ENCODE assay signal across 23 mouse cellular contexts in the genomic region with DNA sequence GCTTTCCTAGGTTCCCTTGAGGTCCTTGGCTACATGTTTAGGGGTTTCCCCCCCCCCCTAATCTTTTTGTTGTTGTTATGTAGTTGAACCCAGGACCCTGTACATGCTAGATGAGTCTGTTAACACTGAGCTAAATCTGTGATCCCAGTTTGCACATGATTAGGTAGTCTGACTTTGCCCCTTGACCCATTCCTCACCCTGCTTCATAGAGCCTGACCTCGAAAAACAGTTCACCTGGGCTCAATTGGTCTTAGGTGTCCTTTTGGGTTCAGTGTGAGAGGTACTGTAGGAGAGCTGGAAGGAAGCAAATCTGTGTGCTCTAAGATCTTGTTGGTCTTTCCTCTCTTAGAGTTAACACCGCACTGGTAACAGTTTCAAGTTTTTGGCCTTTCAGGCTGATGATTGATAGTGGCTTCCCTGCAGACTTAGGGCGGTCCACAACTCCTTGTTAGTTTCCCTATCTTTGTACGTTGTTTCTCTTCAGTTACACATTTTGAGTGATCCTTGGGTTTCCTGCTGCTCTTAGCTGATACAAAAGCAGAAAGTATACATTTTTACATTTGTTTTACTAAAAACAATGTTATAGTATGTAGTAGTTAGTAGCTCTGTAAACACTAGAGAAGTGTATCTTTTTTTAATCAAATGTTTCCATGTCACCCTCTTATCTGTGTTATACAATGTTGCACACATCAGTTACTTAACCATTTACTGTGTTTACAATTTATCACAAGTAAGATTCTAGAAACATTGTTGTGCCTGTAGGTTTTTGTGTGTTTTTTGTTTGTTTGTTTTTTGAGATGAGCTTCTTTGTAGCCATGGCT. TPM values are rescaled to one million over a fixed set of nuclear protein-coding genes. Genes with fewer than 3 reads are reported as not detected.
DNase-seq lines count a peak whose midpoint lies in the region; ATAC-seq and TF ChIP-seq lines count a peak whose summit lies in the region.
"Had no signal": no experiment of that assay in that cellular context is flagged by ENCODE, and none has a peak within 500 bp of the region (broad histone marks: within the 10 kb centered on the region; RNA-seq: fewer than 3 reads in every experiment).

No protein-coding gene starts in this region.

- H3K9me3 ChIP-seq in kidney, embryonic 15.5 days (replicated peaks), result no peaks in the 10 kb centered on the region
- H3K9me3 ChIP-seq in MEL (replicated peaks; ENCODE audit: insufficient read depth, low read length), result no peaks in the 10 kb centered on the region
- no peaks in the 10 kb centered on the region for H3K9me3 ChIP-seq in liver, embryonic 11.5 days (ENCODE audit: control insufficient read depth, low read length)
- H3K9me3 ChIP-seq in liver, postnatal 0 days (ENCODE audit: low read length), result no peaks in the 10 kb centered on the region
- H3K9me3 ChIP-seq in hindbrain, postnatal 0 days (ENCODE audit: low read length), result no peaks in the 10 kb centered on the region
- H3K9me3 ChIP-seq: limb, embryonic 10.5 days; neural tube, embryonic 12.5 days; stomach, embryonic 15.5 days had no signal

- no peak overlapping the region for H3K27ac ChIP-seq in kidney, adult 2 months (ENCODE audit: insufficient read depth, low read depth, low read length)
- H3K27ac ChIP-seq in kidney, embryonic 15.5 days, result no peak overlapping the region
- peak overlapping the region; percentile 85 for H3K27ac ChIP-seq in MEL (ENCODE audit: control insufficient read depth, low read depth, low read length)
- peak overlapping the region; percentile 72 for H3K27ac ChIP-seq in liver, embryonic 11.5 days (ENCODE audit: low read depth, low read length)
- peak overlapping the region; percentile 24; the same call in 1 of the 2 replicates for H3K27ac ChIP-seq in liver, postnatal 0 days (ENCODE audit: low read depth)
- no peak overlapping the region for H3K27ac ChIP-seq in hindbrain, postnatal 0 days
- H3K27ac ChIP-seq: limb, embryonic 10.5 days; neural tube, embryonic 12.5 days; stomach, embryonic 15.5 days had no signal

- no peaks in the 10 kb centered on the region for H3K27me3 ChIP-seq in kidney, adult 2 months (replicated peaks; ENCODE audit: control insufficient read depth, insufficient read depth, low read length)
- no peaks in the 10 kb centered on the region for H3K27me3 ChIP-seq in kidney, embryonic 15.5 days
- H3K27me3 ChIP-seq in MEL (ENCODE audit: control insufficient read depth in 1 of 2, insufficient read depth in 2 of 2, low read length in 2 of 2), result no peaks in the 10 kb centered on the region
- no peaks in the 10 kb centered on the region for H3K27me3 ChIP-seq in liver, embryonic 11.5 days (replicated peaks; ENCODE audit: control insufficient read depth, insufficient read depth, low read length)
- no peaks in the 10 kb centered on the region for H3K27me3 ChIP-seq in liver, postnatal 0 days (ENCODE audit: insufficient read depth, low read length)
- no peaks in the 10 kb centered on the region for H3K27me3 ChIP-seq in hindbrain, postnatal 0 days (ENCODE audit: insufficient read depth, low read length)
- H3K27me3 ChIP-seq: neural tube, embryonic 12.5 days; stomach, embryonic 15.5 days had no signal

- peaks cover 35% of the 10 kb centered on the region for H3K4me1 ChIP-seq in kidney, adult 2 months (ENCODE audit: control insufficient read depth, insufficient read depth, low read length)
- peaks cover 31% of the 10 kb centered on the region for H3K4me1 ChIP-seq in kidney, embryonic 15.5 days
- peaks cover 21 to 32% of the 10 kb centered on the region in 2 experiments for H3K4me1 ChIP-seq in MEL (ENCODE audit: control insufficient read depth in 1 of 2, insufficient read depth in 2 of 2, low read length in 2 of 2)
- H3K4me1 ChIP-seq in liver, embryonic 11.5 days (replicated peaks; ENCODE audit: control insufficient read depth, insufficient read depth, low read length), result peaks cover 45% of the 10 kb centered on the region
- H3K4me1 ChIP-seq in liver, postnatal 0 days (ENCODE audit: insufficient read depth), result peaks cover 38% of the 10 kb centered on the region
- peaks cover 5% of the 10 kb centered on the region; the same call in 1 of the 2 replicates for H3K4me1 ChIP-seq in hindbrain, postnatal 0 days (ENCODE audit: insufficient read depth, low read length)

- H3K4me2 ChIP-seq in kidney, embryonic 15.5 days, result no peak overlapping the region
- H3K4me2 ChIP-seq in liver, embryonic 11.5 days, result no peak overlapping the region; the same call in 1 of the 2 replicates
- H3K4me2 ChIP-seq in liver, postnatal 0 days (ENCODE audit: low read depth, low read length), result no peak overlapping the region
- no peak overlapping the region for H3K4me2 ChIP-seq in hindbrain, postnatal 0 days (ENCODE audit: low read depth, low read length)
- H3K4me2 ChIP-seq: neural tube, embryonic 12.5 days; stomach, embryonic 15.5 days had no signal

- no peaks in the 10 kb centered on the region for H3K36me3 ChIP-seq in kidney, adult 2 months (ENCODE audit: control insufficient read depth, insufficient read depth, low read length)
- no peaks in the 10 kb centered on the region for H3K36me3 ChIP-seq in kidney, embryonic 15.5 days
- peaks cover 0 to 43% of the 10 kb centered on the region in 2 experiments; a peak in 2 of 4 replicates for H3K36me3 ChIP-seq in MEL (ENCODE audit: control insufficient read depth in 1 of 2, insufficient read depth in 2 of 2, low read length in 2 of 2)
- H3K36me3 ChIP-seq in liver, embryonic 11.5 days (ENCODE audit: control insufficient read depth, insufficient read depth, low read length), result no peaks in the 10 kb centered on the region
- no peaks in the 10 kb centered on the region for H3K36me3 ChIP-seq in liver, postnatal 0 days (replicated peaks; ENCODE audit: insufficient read depth, low read length)
- H3K36me3 ChIP-seq in hindbrain, postnatal 0 days (ENCODE audit: insufficient read depth, low read length), result no peaks in the 10 kb centered on the region
- H3K36me3 ChIP-seq: limb, embryonic 10.5 days; neural tube, embryonic 12.5 days; stomach, embryonic 15.5 days had no signal

- TF ChIP-seq CTCF in kidney, adult 2 months (conservative IDR thresholded peaks at IDR 0.05; ENCODE audit: insufficient read depth, insufficient read length, low read depth, low read length), result no peak
- no peak for TF ChIP-seq CTCF in MEL (IDR thresholded peaks at IDR 0.05 in 2 of 3, conservative IDR thresholded peaks at IDR 0.05 in 1 of 3; ENCODE audit: control insufficient read depth in 1 of 3, insufficient read depth in 1 of 3, low read depth in 2 of 3, low read length in 3 of 3, poor library complexity in 1 of 3, severe bottlenecking in 1 of 3)
- TF ChIP-seq CTCF in liver, postnatal 0 days (IDR thresholded peaks at IDR 0.05; ENCODE audit: low read depth), result no peak
- no peak for TF ChIP-seq CTCF in hindbrain, postnatal 0 days (IDR thresholded peaks at IDR 0.05; ENCODE audit: low read depth)

- peak; percentile 56 for DNase-seq in kidney, adult 2 months
- peak; percentile 79 for DNase-seq in MEL (ENCODE audit: low read depth, low spot score)
- DNase-seq in liver, embryonic 11.5 days (ENCODE audit: low spot score), result no peak
- DNase-seq in liver, postnatal 0 days, result no peak
- no peak for DNase-seq in ovary, postnatal 36 days (ENCODE audit: low spot score)
- DNase-seq in hindbrain, postnatal 0 days (ENCODE audit: low spot score), result no peak
- DNase-seq: adrenal gland, postnatal 25 days; cerebellum, postnatal 10 days; forebrain, postnatal 0 days; gastrocnemius, postnatal 25 days; kidney, postnatal 14 days; lung, adult 18-20 months; lung, postnatal 10 days; midbrain, embryonic 14.5 days; retina, postnatal 1 day; right cerebral cortex, postnatal 4 days had no signal

- WGBS in kidney, adult 2 months, result 50% methylated on average over 4 of the region's 4 CpGs
- 50% methylated on average over 4 of the region's 4 CpGs for WGBS in kidney, embryonic 15.5 days
- WGBS in liver, embryonic 11.5 days, result 33% methylated on average over 4 of the region's 4 CpGs
- WGBS in liver, postnatal 0 days (ENCODE audit: insufficient replicate concordance), result 34% methylated on average over 4 of the region's 4 CpGs
- 77% methylated on average over 4 of the region's 4 CpGs for WGBS in hindbrain, postnatal 0 days

- H3K79me2 ChIP-seq in MEL (ENCODE audit: control insufficient read depth, insufficient read depth, low read length, poor library complexity), result peaks cover 8% of the 10 kb centered on the region

- no peak for TF ChIP-seq RAD21 in MEL (IDR thresholded peaks at IDR 0.05; ENCODE audit: low read depth, low read length)

- TF ChIP-seq POLR2A in kidney, adult 2 months (IDR thresholded peaks at IDR 0.05; ENCODE audit: low read depth, low read length), result no peak
- TF ChIP-seq POLR2A in MEL (IDR thresholded peaks at IDR 0.05; ENCODE audit: control insufficient read depth in 1 of 2, insufficient read depth in 1 of 2, low read depth in 1 of 2, low read length in 2 of 2, poor library complexity in 1 of 2), result no peak

- peak; percentile 71 for TF ChIP-seq EP300 in MEL (IDR thresholded peaks at IDR 0.05; ENCODE audit: low read depth in 1 of 2, low read length in 2 of 2)
- peak; percentile 30; the same call in 1 of the 2 replicates for TF ChIP-seq EP300 in liver, postnatal 0 days (IDR thresholded peaks at IDR 0.05; ENCODE audit: low read depth)

- H3K4me3 ChIP-seq in kidney, adult 2 months (ENCODE audit: insufficient read depth, low read depth, low read length), result no peak overlapping the region
- H3K4me3 ChIP-seq in kidney, embryonic 15.5 days (replicated peaks), result no peak overlapping the region
- H3K4me3 ChIP-seq in MEL (ENCODE audit: control insufficient read depth in 1 of 2, insufficient read depth in 1 of 2, low read depth in 2 of 2, low read length in 2 of 2), result peak overlapping the region in 1 of 2 experiments; percentile 31; a peak in 2 of 4 replicates
- no peak overlapping the region for H3K4me3 ChIP-seq in liver, embryonic 11.5 days (ENCODE audit: low read depth, low read length)
- no peak overlapping the region for H3K4me3 ChIP-seq in liver, postnatal 0 days (ENCODE audit: low read depth, low read length)
- H3K4me3 ChIP-seq in hindbrain, postnatal 0 days (ENCODE audit: low read length), result no peak overlapping the region
- H3K4me3 ChIP-seq: limb, embryonic 10.5 days; neural tube, embryonic 12.5 days; stomach, embryonic 15.5 days had no signal

- no peak overlapping the region for H3K9ac ChIP-seq in kidney, embryonic 15.5 days
- peak overlapping the region; percentile 18; the same call in 1 of the 2 replicates for H3K9ac ChIP-seq in MEL (ENCODE audit: control insufficient read depth, low read depth, low read length, poor library complexity, severe bottlenecking)
- no peak overlapping the region for H3K9ac ChIP-seq in liver, embryonic 11.5 days (ENCODE audit: low read depth, low read length)
- no peak overlapping the region for H3K9ac ChIP-seq in liver, postnatal 0 days (replicated peaks)
- no peak overlapping the region for H3K9ac ChIP-seq in hindbrain, postnatal 0 days (replicated peaks; ENCODE audit: low read length)
- H3K9ac ChIP-seq: forebrain, postnatal 0 days; neural tube, embryonic 12.5 days; stomach, embryonic 15.5 days had no signal

- ATAC-seq in kidney, embryonic 15.5 days (replicated peaks; ENCODE audit: low FRiP score), result no peak
- ATAC-seq in liver, embryonic 11.5 days (replicated peaks; ENCODE audit: low FRiP score), result 0 out of 2 replicates have a peak, but pooled peaks have one; percentile 26
- no peak for ATAC-seq in liver, postnatal 0 days
- ATAC-seq in hindbrain, postnatal 0 days, result no peak
- ATAC-seq: CD4-positive, CD25-positive, alpha-beta regulatory T cell, adult 4 months; forebrain, postnatal 0 days; hindbrain, embryonic 16.5 days; intestine, embryonic 16.5 days had no signal

RNA-seq across cellular contexts. Expression of gene Zfp592, which starts 5.5 kb away (rescaled TPM):
- 16.9 and 17.4 TPM in 2 replicates for polyA plus RNA-seq in kidney, adult 2 months (2012; rRNA removed)
- 14.1 and 16.2 TPM in 2 replicates for polyA plus RNA-seq in kidney, embryonic 15.5 days (2015; fragmentation: Nextera tagmentation; extraction: Ambion mirVana)
- 12.9 and 14.7 TPM in 2 replicates for total RNA-seq in MEL (2012; rRNA removed)
- 10 to 100 TPM in 1 of 2 experiments, not detected in 1; 33.0 TPM for polyA plus RNA-seq in MEL (2012; ENCODE audit: insufficient read depth in 1 of 2, insufficient read length in 2 of 2, low read depth in 1 of 2, low replicate concordance in 2 of 2, missing spikeins in 1 of 2)
- polyA plus RNA-seq in liver, embryonic 11.5 days (2014; fragmentation: Nextera tagmentation; extraction: Ambion mirVana), result 20.9 and 26.2 TPM in 2 replicates
- 3.1 and 4.3 TPM in 2 replicates for polyA plus RNA-seq in liver, postnatal 0 days (2015; fragmentation: Nextera tagmentation; extraction: Ambion mirVana)
- total RNA-seq in hindbrain, postnatal 0 days (2014; rRNA removed), result 30.9 and 47.4 TPM in 2 replicates
- polyA plus RNA-seq in hindbrain, postnatal 0 days (2015; fragmentation: Nextera tagmentation; extraction: Ambion mirVana), result 4.3 TPM in 2 replicates

RNA-seq across cellular contexts. Expression of gene Sec11a, which starts 40.4 kb away (rescaled TPM):
- polyA plus RNA-seq in kidney, adult 2 months (2012; rRNA removed), result 64.0 and 93.1 TPM in 2 replicates
- polyA plus RNA-seq in kidney, embryonic 15.5 days (2015; fragmentation: Nextera tagmentation; extraction: Ambion mirVana), result 217 and 223 TPM in 2 replicates
- total RNA-seq in MEL (2012; rRNA removed), result 132 and 144 TPM in 2 replicates
- 100 to 1,000 TPM in 1 of 2 experiments, not detected in 1; 114 TPM for polyA plus RNA-seq in MEL (2012; ENCODE audit: insufficient read depth in 1 of 2, insufficient read length in 2 of 2, low read depth in 1 of 2, low replicate concordance in 2 of 2, missing spikeins in 1 of 2)
- polyA plus RNA-seq in liver, embryonic 11.5 days (2014; fragmentation: Nextera tagmentation; extraction: Ambion mirVana), result 180 and 200 TPM in 2 replicates
- polyA plus RNA-seq in liver, postnatal 0 days (2015; fragmentation: Nextera tagmentation; extraction: Ambion mirVana), result 82.0 and 89.4 TPM in 2 replicates
- total RNA-seq in hindbrain, postnatal 0 days (2014; rRNA removed), result 46.6 and 48.1 TPM in 2 replicates
- polyA plus RNA-seq in hindbrain, postnatal 0 days (2015; fragmentation: Nextera tagmentation; extraction: Ambion mirVana), result 140 and 144 TPM in 2 replicates

Comparison
In these comparisons a context has a peak if more than half of its experiments do, and no peak if none do; other contexts are left out.
1. DNase-seq: peak in kidney, adult 2 months (single experiment) and MEL (single experiment); none in liver, embryonic 11.5 days (single experiment), liver, postnatal 0 days (single experiment), ovary, postnatal 36 days (single experiment) and hindbrain, postnatal 0 days (single experiment).
2. H3K27ac ChIP-seq: peak in MEL (single experiment), liver, embryonic 11.5 days (single experiment) and liver, postnatal 0 days (single experiment); none in kidney, adult 2 months (single experiment), kidney, embryonic 15.5 days (single experiment) and hindbrain, postnatal 0 days (single experiment).